Mouse (Mus musculus) neural tube, embryonic 15.5 days (tissue): Measurements from ENCODE around the gene Lrrc10. TPM values are rescaled to one million over a fixed set of nuclear protein-coding genes. Genes with fewer than 3 reads are reported as not detected.

Experiments
- ATAC-seq: fragments of 200-750 bp; cut with Nextera tagmentation; 2 replicates; pipeline ENCODE4 v1.8.0; 2017; ENCODE audit warnings: mild to moderate bottlenecking, moderate TSS enrichment, moderate library complexity; ENCODE audit not compliant: low FRiP score
- H3K27ac ChIP-seq: fragments of 300-500 bp; sonication (generic); replicated peaks from 2 replicates; pipeline ENCODE4 v1.5.1; 2015; ENCODE audit warnings: mild to moderate bottlenecking, inconsistent platforms
- H3K27me3 ChIP-seq: fragments of 300-500 bp; sonication (generic); replicated peaks from 2 replicates; pipeline ENCODE4 v1.6.1; 2015; ENCODE audit warnings: inconsistent platforms
- H3K36me3 ChIP-seq: fragments of 300-500 bp; sonication (generic); 2 replicates; pipeline ENCODE4 v1.6.1; 2015; ENCODE audit warnings: inconsistent platforms
- H3K4me1 ChIP-seq: fragments of 300-500 bp; sonication (generic); 2 replicates; pipeline ENCODE4 v1.6.1; 2015; ENCODE audit warnings: inconsistent platforms
- H3K4me2 ChIP-seq: fragments of 300-500 bp; sonication (generic); 2 replicates; pipeline ENCODE4 v1.6.1; 2015; ENCODE audit warnings: inconsistent platforms, mild to moderate bottlenecking, moderate library complexity
- H3K4me3 ChIP-seq: fragments of 300-500 bp; sonication (generic); replicated peaks from 2 replicates; pipeline ENCODE4 v1.5.1; 2015; ENCODE audit warnings: mild to moderate bottlenecking, inconsistent platforms
- H3K9ac ChIP-seq: fragments of 300-500 bp; sonication (generic); replicated peaks from 2 replicates; pipeline ENCODE4 v1.6.1; 2015; ENCODE audit warnings: mild to moderate bottlenecking, inconsistent platforms
- H3K9me3 ChIP-seq: fragments of 300-500 bp; sonication (generic); replicated peaks from 2 replicates; pipeline ENCODE4 v1.6.1; 2016; ENCODE audit warnings: inconsistent platforms
- WGBS: fragments of 180-500 bp; shearing (Covaris S2); methylation state at CpG from one replicate; pipeline ENCODE4 v1.1.7; 2015; ENCODE audit warnings: mixed read lengths; 5-methylcytosine and 5-hydroxymethylcytosine counted together
- polyA plus RNA-seq: library from polyadenylated mRNA; unstranded; fragments of >200 nt; fragmentation: Nextera tagmentation; extraction: Ambion mirVana; gene quantifications from 2 replicates; pipeline ENCODE4 v1.2.1, GENCODE M21; 2015

Lrrc10 gene
- polyA plus RNA-seq, 1 experiment from 2014 or later = not detected

- no peak overlapping the region for H3K4me3 ChIP-seq
- WGBS = 72% methylated on average over 4 of the region's 4 CpGs
- no peaks in the 10 kb centered on the region for H3K27me3 ChIP-seq
- H3K4me1 ChIP-seq = peaks cover 9% of the 10 kb centered on the region; the same call in 1 of the 2 replicates
- H3K27ac ChIP-seq = no peak overlapping the region
- no peaks in the 10 kb centered on the region for H3K9me3 ChIP-seq
- no peak for ATAC-seq
- no peak overlapping the region for H3K9ac ChIP-seq
- no peak overlapping the region for H3K4me2 ChIP-seq
- H3K36me3 ChIP-seq = peaks cover 57% of the 10 kb centered on the region
Observed at GRCm38 (mm10) chr10:117049961-117050597, 4.9 kb downstream of the Lrrc10 start.

- H3K4me1 ChIP-seq = peaks cover 14% of the 10 kb centered on the region
- no peak overlapping the region for H3K27ac ChIP-seq
- peaks cover 93% of the 10 kb centered on the region for H3K36me3 ChIP-seq
- H3K4me3 ChIP-seq = no peak overlapping the region
- no peak overlapping the region for H3K4me2 ChIP-seq
- no peaks in the 10 kb centered on the region for H3K9me3 ChIP-seq
- no peaks in the 10 kb centered on the region for H3K27me3 ChIP-seq
- no peak overlapping the region for H3K9ac ChIP-seq
- no peak for ATAC-seq
- 92% methylated on average over 4 of the region's 4 CpGs for WGBS
Observed at GRCm38 (mm10) chr10:117055668-117056067, 10.5 kb downstream of the Lrrc10 start.

- no peaks in the 10 kb centered on the region for H3K27me3 ChIP-seq
- H3K9ac ChIP-seq = peak overlapping the region; percentile 83
- ATAC-seq = no peak
- peaks cover 20% of the 10 kb centered on the region for H3K4me1 ChIP-seq
- H3K36me3 ChIP-seq = peaks cover 37% of the 10 kb centered on the region
- WGBS = 4% methylated on average over 15 of the region's 15 CpGs
- H3K9me3 ChIP-seq = no peaks in the 10 kb centered on the region
- H3K4me3 ChIP-seq = peak overlapping the region; percentile 98
- H3K27ac ChIP-seq = peak overlapping the region; percentile 90
- H3K4me2 ChIP-seq = peak overlapping the region; percentile 67
Observed at GRCm38 (mm10) chr10:117062894-117063253, 17.7 kb downstream of the Lrrc10 start.

- Histone ChIP-seq H3K36me3 (peaks cover 34% of the 10 kb centered on the region), H3K4me1 (peaks cover 20% of the 10 kb centered on the region), H3K27ac (peak within 1 kb of the TSS; percentile 90), H3K9me3 (no peaks in the 10 kb centered on the region), H3K27me3 (no peaks in the 10 kb centered on the region), H3K4me3 (peak within 1 kb of the TSS; percentile 98), H3K4me2 (peak within 1 kb of the TSS; percentile 67), H3K9ac (peak within 1 kb of the TSS; percentile 83)
- whole genome bisulfite sequencing = under 1% methylated on average over 67 of the region's 68 CpGs
- peak; percentile 96 for ATAC-seq
Observed at GRCm38 (mm10) chr10:117063254-117064021, 18.3 kb downstream of the Lrrc10 start, which contains the start of gene Cct2. Gene Cct2, minus strand, starts transcription at chr10:117063814.

GRCm38 (mm10) chr10:117064076-117064475, 18.9 kb downstream of the Lrrc10 start:
- H3K36me3 ChIP-seq = peaks cover 27% of the 10 kb centered on the region
- peak; percentile 56 for ATAC-seq
- WGBS = 9% methylated on average over 7 of the region's 7 CpGs
- H3K4me1 ChIP-seq = peaks cover 14% of the 10 kb centered on the region
- H3K27ac ChIP-seq = peak overlapping the region; percentile 84
- peak overlapping the region; percentile 34; the same call in 1 of the 2 replicates for H3K9ac ChIP-seq
- peak overlapping the region; percentile 98 for H3K4me3 ChIP-seq
- peak overlapping the region; percentile 67 for H3K4me2 ChIP-seq
- no peaks in the 10 kb centered on the region for H3K9me3 ChIP-seq
- no peaks in the 10 kb centered on the region for H3K27me3 ChIP-seq

GRCm38 (mm10) chr10:117069109-117069508, 24.0 kb downstream of the Lrrc10 start:
- no peak for ATAC-seq

GRCm38 (mm10) chr10:117072191-117072888, 27.2 kb downstream of the Lrrc10 start:
- no peak overlapping the region for H3K27ac ChIP-seq
- no peaks in the 10 kb centered on the region for H3K9me3 ChIP-seq
- 93% methylated on average over 18 of the region's 18 CpGs for WGBS
- H3K27me3 ChIP-seq = no peaks in the 10 kb centered on the region
- no peak overlapping the region for H3K4me3 ChIP-seq
- H3K4me2 ChIP-seq = no peak overlapping the region
- H3K9ac ChIP-seq = no peak overlapping the region
- H3K36me3 ChIP-seq = peaks cover 46% of the 10 kb centered on the region
- no peaks in the 10 kb centered on the region for H3K4me1 ChIP-seq
- ATAC-seq = no peak

More at GRCm38 (mm10) chr10:117069109-117069508, 24.0 kb downstream of the Lrrc10 start:
- WGBS = 96% methylated on average over 3 of the region's 3 CpGs
- Histone ChIP-seq H3K4me2 (no peak overlapping the region), H3K27me3 (no peaks in the 10 kb centered on the region), H3K36me3 (peaks cover 30% of the 10 kb centered on the region), H3K27ac (no peak overlapping the region), H3K9ac (no peak overlapping the region), H3K9me3 (no peaks in the 10 kb centered on the region), H3K4me1 (no peaks in the 10 kb centered on the region), H3K4me3 (no peak overlapping the region)

GRCm38 (mm10) chr10:117073176-117073575, 28.0 kb downstream of the Lrrc10 start:
- H3K27me3 ChIP-seq = no peaks in the 10 kb centered on the region
- WGBS = 85% methylated on average over 7 of the region's 7 CpGs
- no peaks in the 10 kb centered on the region for H3K4me1 ChIP-seq
- no peak overlapping the region for H3K9ac ChIP-seq
- no peak for ATAC-seq
- H3K4me2 ChIP-seq = no peak overlapping the region
- H3K27ac ChIP-seq = no peak overlapping the region
- peaks cover 46% of the 10 kb centered on the region for H3K36me3 ChIP-seq
- H3K9me3 ChIP-seq = no peaks in the 10 kb centered on the region
- no peak overlapping the region for H3K4me3 ChIP-seq

GRCm38 (mm10) chr10:117078284-117078683, 33.1 kb downstream of the Lrrc10 start:
- WGBS = 61% methylated on average over 6 of the region's 6 CpGs
- no peak overlapping the region for H3K9ac ChIP-seq
- H3K4me2 ChIP-seq = no peak overlapping the region
- no peak overlapping the region for H3K27ac ChIP-seq
- no peaks in the 10 kb centered on the region for H3K4me1 ChIP-seq
- peak; percentile 55; the same call in 1 of the 2 replicates for ATAC-seq
- H3K9me3 ChIP-seq = no peaks in the 10 kb centered on the region
- no peak overlapping the region for H3K4me3 ChIP-seq
- no peaks in the 10 kb centered on the region for H3K27me3 ChIP-seq
- H3K36me3 ChIP-seq = peaks cover 47% of the 10 kb centered on the region

GRCm38 (mm10) chr10:117081326-117081725, 36.2 kb downstream of the Lrrc10 start:
- H3K4me3 ChIP-seq = no peak overlapping the region
- no peak for ATAC-seq
- H3K9ac ChIP-seq = no peak overlapping the region
- H3K27ac ChIP-seq = no peak overlapping the region
- no peaks in the 10 kb centered on the region for H3K9me3 ChIP-seq
- H3K36me3 ChIP-seq = peaks cover 40% of the 10 kb centered on the region
- no peaks in the 10 kb centered on the region for H3K4me1 ChIP-seq
- H3K4me2 ChIP-seq = no peak overlapping the region
- no peaks in the 10 kb centered on the region for H3K27me3 ChIP-seq
- WGBS = 82% methylated on average over 4 of the region's 4 CpGs

GRCm38 (mm10) chr10:117081914-117082359, 36.8 kb downstream of the Lrrc10 start:
- 65% methylated on average over 2 of the region's 2 CpGs for WGBS
- no peak for ATAC-seq

More at GRCm38 (mm10) chr10:117081914-117082359, 36.8 kb downstream of the Lrrc10 start:
- H3K9ac ChIP-seq = no peak overlapping the region
- H3K27ac ChIP-seq = no peak overlapping the region
- H3K36me3 ChIP-seq = peaks cover 34% of the 10 kb centered on the region
- no peaks in the 10 kb centered on the region for H3K9me3 ChIP-seq
- no peak overlapping the region for H3K4me2 ChIP-seq
- no peak overlapping the region for H3K4me3 ChIP-seq
- no peaks in the 10 kb centered on the region for H3K4me1 ChIP-seq
- H3K27me3 ChIP-seq = no peaks in the 10 kb centered on the region
